Mouse (Mus musculus): Measurements from ENCODE around the gene Smyd3.
A peak's percentile ranks its signal among the peaks of the same experiment; 100 is the strongest.

- TF ChIP-seq CTCF (IDR thresholded peaks at IDR 0.05; ENCODE audit: low read depth, low read length) (peak; percentile 38), GATA1 (IDR thresholded peaks at IDR 0.05; ENCODE audit: borderline replicate concordance, low read length) (no peak), GATA2 (IDR thresholded peaks at IDR 0.05; ENCODE audit: borderline replicate concordance, low read depth, low read length) (no peak)
Observed at GRCm38 (mm10) chr1:179477157-179477902, 40.5 kb downstream of the Smyd3 start.

Measured in G1E (cell line).